Mouse (Mus musculus) spleen, adult 2 months (tissue): ENCODE results near the gene Asap2.

ENCODE experiments used
- CTCF ChIP-seq: fragments of 200-500 bp; IDR thresholded peaks from 2 replicates; pipeline ENCODE4 v1.5.1; 2011; ENCODE audit warnings: mild to moderate bottlenecking, inconsistent platforms; ENCODE audit not compliant: insufficient read depth, insufficient read length, insufficient replicate concordance; ENCODE audit errors: extremely low read depth
- POLR2A ChIP-seq: fragments of 200-500 bp; IDR thresholded peaks from 2 replicates; pipeline ENCODE4 v1.6.1; 2011; ENCODE audit warnings: low read depth, low read length, inconsistent platforms

GRCm38 (mm10) chr12:21208172-21208795 is 218.0 kb downstream of the Asap2 start:
- TF ChIP-seq CTCF (no peak), POLR2A (no peak)
